Mouse (Mus musculus) neural tube, embryonic 11.5 days (tissue): Measurements from ENCODE around the gene Gpr84. TPM values are rescaled to one million over a fixed set of nuclear protein-coding genes. Genes with fewer than 3 reads are reported as not detected.

ENCODE experiments used
- ATAC-seq: fragments of 200-750 bp; cut with Nextera tagmentation; 2 replicates; pipeline ENCODE4 v1.8.0; 2017; ENCODE audit warnings: moderate number of reproducible peaks, mild to moderate bottlenecking, moderate TSS enrichment, moderate library complexity; ENCODE audit not compliant: insufficient read depth, low FRiP score, low TSS enrichment
- DNase-seq: peaks from one replicate; pipeline ENCODE4 v3.0.0-alpha.2; 2015; ENCODE audit warnings: low spot score
- H3K27ac ChIP-seq: fragments of 300-500 bp; sonication (generic); 2 replicates; pipeline ENCODE4 v1.5.1; 2014; ENCODE audit warnings: low read depth, mild to moderate bottlenecking, low read length
- H3K27me3 ChIP-seq: fragments of 300-500 bp; sonication (generic); 2 replicates; pipeline ENCODE4 v1.6.1; 2014; ENCODE audit warnings: mild to moderate bottlenecking, low read length, mixed read lengths; ENCODE audit not compliant: control insufficient read depth, insufficient read depth
- H3K36me3 ChIP-seq: fragments of 300-500 bp; sonication (generic); 2 replicates; pipeline ENCODE4 v1.6.1; 2014; ENCODE audit warnings: mild to moderate bottlenecking, low read length, moderate library complexity, mixed read lengths; ENCODE audit not compliant: control insufficient read depth, insufficient read depth
- H3K4me1 ChIP-seq: fragments of 300-500 bp; sonication (generic); 2 replicates; pipeline ENCODE4 v1.6.1; 2014; ENCODE audit warnings: low read length, mixed read lengths; ENCODE audit not compliant: control insufficient read depth, insufficient read depth
- H3K4me2 ChIP-seq: fragments of 300-500 bp; sonication (generic); 2 replicates; pipeline ENCODE4 v1.6.1; 2014; ENCODE audit warnings: low read depth, mild to moderate bottlenecking, moderate library complexity
- H3K4me3 ChIP-seq: fragments of 300-500 bp; sonication (generic); 2 replicates; pipeline ENCODE4 v1.5.1; 2014; ENCODE audit warnings: low read depth, low read length
- H3K9ac ChIP-seq: fragments of 300-500 bp; sonication (generic); 2 replicates; pipeline ENCODE4 v1.6.1; 2014; ENCODE audit warnings: mild to moderate bottlenecking, low read length
- H3K9me3 ChIP-seq: fragments of 300-500 bp; sonication (generic); 2 replicates; pipeline ENCODE4 v1.6.1; 2016; ENCODE audit warnings: low read length; ENCODE audit not compliant: control insufficient read depth
- WGBS: fragments of 180-500 bp; shearing (Covaris S2); extraction: QIAGEN DNeasy Blood & Tissue Kit; methylation state at CpG from one replicate; pipeline ENCODE4 v1.1.7; 2014; 5-methylcytosine and 5-hydroxymethylcytosine counted together
- polyA plus RNA-seq: library from polyadenylated mRNA; unstranded; fragments of >200 nt; fragmentation: Nextera tagmentation; extraction: Ambion mirVana; gene quantifications from 2 replicates; pipeline ENCODE4 v1.2.1, GENCODE M21; 2014

The Gpr84 gene
- polyA plus RNA-seq, 1 experiment from 2014 or later, result 0.34 TPM

GRCm38 (mm10) chr15:103300560-103300959 is 9.9 kb downstream of the Gpr84 start:
- DNase-seq (peak; percentile 74), ATAC-seq (peak; percentile 7)
- no peaks in the 10 kb centered on the region for H3K9me3 ChIP-seq
- 9% methylated on average over 2 of the region's 2 CpGs for WGBS
- H3K27me3 ChIP-seq, result no peaks in the 10 kb centered on the region
- H3K27ac ChIP-seq, result peak overlapping the region; percentile 99
- peaks cover 87% of the 10 kb centered on the region for H3K4me1 ChIP-seq
- no peaks in the 10 kb centered on the region; the same call in 1 of the 2 replicates for H3K36me3 ChIP-seq
- peak overlapping the region; percentile 27 for H3K4me2 ChIP-seq
- H3K4me3 ChIP-seq, result 0 out of 2 replicates have a peak overlapping the region, but pooled peaks have one; percentile 0
- peak overlapping the region; percentile 35 for H3K9ac ChIP-seq

GRCm38 (mm10) chr15:103300067-103300471 is 10.3 kb downstream of the Gpr84 start:
- H3K9me3 ChIP-seq, result no peaks in the 10 kb centered on the region
- WGBS, result 3% methylated on average over 18 of the region's 18 CpGs
- H3K27me3 ChIP-seq, result no peaks in the 10 kb centered on the region
- DNase-seq (peak; percentile 88), ATAC-seq (peak; percentile 56)
- peaks cover 92% of the 10 kb centered on the region for H3K4me1 ChIP-seq
- H3K36me3 ChIP-seq, result no peaks in the 10 kb centered on the region; the same call in 1 of the 2 replicates
- peak overlapping the region; percentile 56 for H3K9ac ChIP-seq
- peak overlapping the region; percentile 27 for H3K4me2 ChIP-seq
- peak overlapping the region; percentile 10; the same call in 1 of the 2 replicates for H3K4me3 ChIP-seq
- H3K27ac ChIP-seq, result peak overlapping the region; percentile 99

- Histone ChIP-seq H3K4me2 (peak overlapping the region; percentile 27), H3K4me3 (peak overlapping the region; percentile 10; the same call in 1 of the 2 replicates)
- WGBS, result 18% methylated on average over 8 of the region's 8 CpGs
Observed at GRCm38 (mm10) chr15:103299644-103300043, 10.8 kb downstream of the Gpr84 start.

GRCm38 (mm10) chr15:103298861-103299616 is 11.4 kb downstream of the Gpr84 start:
- Histone ChIP-seq H3K9ac (peak overlapping the region; percentile 56), H3K27me3 (no peaks in the 10 kb centered on the region), H3K4me2 (peak overlapping the region; percentile 27), H3K27ac (peak overlapping the region; percentile 99), H3K9me3 (no peaks in the 10 kb centered on the region), H3K36me3 (no peaks in the 10 kb centered on the region; the same call in 1 of the 2 replicates), H3K4me1 (peaks cover 91% of the 10 kb centered on the region), H3K4me3 (peak overlapping the region; percentile 10; the same call in 1 of the 2 replicates)
- 60% methylated on average over 5 of the region's 5 CpGs for WGBS
- no peak for DNase-seq
- ATAC-seq, result no peak

More at GRCm38 (mm10) chr15:103299644-103300043, 10.8 kb downstream of the Gpr84 start:
- DNase-seq, result no peak
- ATAC-seq, result no peak
- Histone ChIP-seq H3K9ac (peak overlapping the region; percentile 56), H3K36me3 (no peaks in the 10 kb centered on the region; the same call in 1 of the 2 replicates), H3K27ac (peak overlapping the region; percentile 99), H3K9me3 (no peaks in the 10 kb centered on the region), H3K4me1 (peaks cover 94% of the 10 kb centered on the region), H3K27me3 (no peaks in the 10 kb centered on the region)

- Histone ChIP-seq H3K9me3 (no peaks in the 10 kb centered on the region), H3K27me3 (no peaks in the 10 kb centered on the region), H3K27ac (peak overlapping the region; percentile 99), H3K36me3 (peaks cover 2% of the 10 kb centered on the region; the same call in 1 of the 2 replicates), H3K9ac (peak overlapping the region; percentile 8), H3K4me3 (no peak overlapping the region), H3K4me2 (no peak overlapping the region; the same call in 1 of the 2 replicates), H3K4me1 (peaks cover 82% of the 10 kb centered on the region)
- DNase-seq (no peak), ATAC-seq (no peak)
- 32% methylated on average over 3 of the region's 3 CpGs for WGBS
Observed at GRCm38 (mm10) chr15:103298026-103298425, 12.4 kb downstream of the Gpr84 start.

- peaks cover 74% of the 10 kb centered on the region for H3K4me1 ChIP-seq
- peak overlapping the region; percentile 99 for H3K27ac ChIP-seq
- no peak for ATAC-seq
- peak; percentile 31 for DNase-seq
- H3K4me2 ChIP-seq, result no peak overlapping the region
- WGBS, result 39% methylated on average over 6 of the region's 6 CpGs
- no peak overlapping the region for H3K4me3 ChIP-seq
- no peaks in the 10 kb centered on the region for H3K27me3 ChIP-seq
- H3K36me3 ChIP-seq, result peaks cover 6% of the 10 kb centered on the region
- H3K9ac ChIP-seq, result no peak overlapping the region
- H3K9me3 ChIP-seq, result no peaks in the 10 kb centered on the region
Observed at GRCm38 (mm10) chr15:103297313-103297712, 13.1 kb downstream of the Gpr84 start.

- Histone ChIP-seq H3K27me3 (no peaks in the 10 kb centered on the region), H3K9ac (peak overlapping the region; percentile 33), H3K4me3 (no peak overlapping the region), H3K9me3 (no peaks in the 10 kb centered on the region), H3K36me3 (peaks cover 11% of the 10 kb centered on the region), H3K4me1 (peaks cover 64% of the 10 kb centered on the region), H3K27ac (peak overlapping the region; percentile 99), H3K4me2 (no peak overlapping the region)
- peak; percentile 46 for DNase-seq
- ATAC-seq, result no peak
- 8% methylated on average over 5 of the region's 5 CpGs for WGBS
Observed at GRCm38 (mm10) chr15:103295851-103296250, 14.6 kb downstream of the Gpr84 start.

GRCm38 (mm10) chr15:103294649-103295048 is 15.8 kb downstream of the Gpr84 start:
- WGBS, result 63% methylated on average over 2 of the region's 2 CpGs
- Histone ChIP-seq H3K27me3 (no peaks in the 10 kb centered on the region), H3K4me1 (peaks cover 62% of the 10 kb centered on the region), H3K9ac (no peak overlapping the region), H3K4me2 (no peak overlapping the region), H3K9me3 (no peaks in the 10 kb centered on the region), H3K27ac (no peak overlapping the region), H3K36me3 (peaks cover 11% of the 10 kb centered on the region), H3K4me3 (no peak overlapping the region)
- DNase-seq (no peak), ATAC-seq (no peak)
